Mouse (Mus musculus) kidney, adult 2 months (tissue): ENCODE measurements at regions not wholly inside any gene's neighbourhood (a gene's known extent, or its start where the extent isn't known, plus 50 kb on each side); places are given as distances from the start of the nearest gene placed in this dataset.

Experiments
- CTCF ChIP-seq: fragments of 200-500 bp; conservative IDR thresholded peaks from 2 replicates; pipeline ENCODE4 v1.5.1; 2011; ENCODE audit warnings: low read depth, mild to moderate bottlenecking, control low read depth, low read length, moderate library complexity, mixed read lengths; ENCODE audit not compliant: insufficient read depth, insufficient read length
- POLR2A ChIP-seq: fragments of 200-500 bp; IDR thresholded peaks from one replicate; pipeline ENCODE4 v1.6.1; 2011; ENCODE audit warnings: low read depth, low read length, control low read depth

GRCm38 (mm10) chr5:53412391-53413075 lies 53.4 kb upstream of the Rbpj start:
- TF ChIP-seq POLR2A = no peak
- no peak for TF ChIP-seq CTCF
